Mouse (Mus musculus): ENCODE measurements around the gene Colec11.

DNA sequence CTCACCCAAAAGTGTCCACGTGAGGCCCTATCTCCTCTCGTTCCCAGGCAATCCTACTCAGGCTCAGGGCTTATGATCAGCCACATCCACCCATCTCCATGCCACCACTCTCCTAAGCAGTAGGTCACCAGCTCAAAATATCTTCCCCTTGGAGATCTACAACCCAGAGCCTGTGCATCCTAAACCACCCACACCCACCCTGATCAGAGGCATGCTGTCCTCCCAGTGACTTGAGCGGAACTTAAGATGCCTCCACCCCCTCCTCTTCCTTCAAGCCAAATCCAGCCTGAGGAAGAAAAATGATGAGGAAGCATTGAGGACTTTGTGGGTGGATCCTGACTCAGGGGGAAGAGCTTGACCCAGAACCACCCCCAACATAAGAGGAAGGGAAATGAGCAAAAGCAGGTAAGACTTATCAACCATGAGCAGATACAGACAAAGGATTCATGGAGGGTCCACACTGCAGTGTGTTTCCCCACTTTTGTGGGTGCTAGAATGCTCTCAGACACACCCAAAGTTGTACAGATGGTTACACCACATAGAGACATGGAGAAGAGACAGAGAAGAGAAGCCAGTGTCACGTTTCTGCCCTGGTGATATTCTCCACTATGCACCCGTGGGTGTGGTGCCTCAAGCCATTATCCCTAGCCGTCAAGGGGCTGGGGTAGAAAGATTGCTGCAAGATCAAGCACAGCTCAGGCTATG is 47.7 kb downstream of the Colec11 start:
- TF ChIP-seq CTCF (IDR thresholded peaks at IDR 0.05; ENCODE audit: low read depth): no peak
- no peak for TF ChIP-seq EP300 (IDR thresholded peaks at IDR 0.05; ENCODE audit: low read depth)

All from liver, postnatal 0 days (tissue).